Mouse (Mus musculus): Measurements from ENCODE around the gene Lage3. TPM values are rescaled to one million over a fixed set of nuclear protein-coding genes. Genes with fewer than 3 reads are reported as not detected.
A peak's percentile ranks its signal among the peaks of the same experiment; 100 is the strongest.

Lage3 gene
- polyA plus RNA-seq, 1 experiment from 2014 or later, result 75.0 TPM

- DNase-seq (ENCODE audit: low spot score) (no peak), ATAC-seq (peak; percentile 8)
- Histone ChIP-seq H3K27me3 (replicated peaks; ENCODE audit: insufficient read depth, low read length) (no peaks in the 10 kb centered on the region), H3K4me2 (replicated peaks; ENCODE audit: low read depth, low read length) (peak overlapping the region; percentile 66), H3K4me1 (ENCODE audit: insufficient read depth, low read depth, low read length) (no peaks in the 10 kb centered on the region), H3K36me3 (ENCODE audit: insufficient read depth, low read length) (no peaks in the 10 kb centered on the region), H3K9ac (replicated peaks; ENCODE audit: low read depth) (no peak overlapping the region), H3K27ac (ENCODE audit: low read length) (no peak overlapping the region), H3K9me3 (ENCODE audit: low read length) (no peaks in the 10 kb centered on the region), H3K4me3 (ENCODE audit: low read depth, low read length) (peak overlapping the region; percentile 39)
- TF ChIP-seq CTCF (IDR thresholded peaks at IDR 0.05), result no peak
- TF ChIP-seq EP300 (IDR thresholded peaks at IDR 0.05), result no peak
- WGBS, result 15% methylated on average over 9 of the region's 10 CpGs
These were observed 24.2 kb downstream of the Lage3 start for GRCm38 (mm10) chrX:74329215-74329671.

DNA sequence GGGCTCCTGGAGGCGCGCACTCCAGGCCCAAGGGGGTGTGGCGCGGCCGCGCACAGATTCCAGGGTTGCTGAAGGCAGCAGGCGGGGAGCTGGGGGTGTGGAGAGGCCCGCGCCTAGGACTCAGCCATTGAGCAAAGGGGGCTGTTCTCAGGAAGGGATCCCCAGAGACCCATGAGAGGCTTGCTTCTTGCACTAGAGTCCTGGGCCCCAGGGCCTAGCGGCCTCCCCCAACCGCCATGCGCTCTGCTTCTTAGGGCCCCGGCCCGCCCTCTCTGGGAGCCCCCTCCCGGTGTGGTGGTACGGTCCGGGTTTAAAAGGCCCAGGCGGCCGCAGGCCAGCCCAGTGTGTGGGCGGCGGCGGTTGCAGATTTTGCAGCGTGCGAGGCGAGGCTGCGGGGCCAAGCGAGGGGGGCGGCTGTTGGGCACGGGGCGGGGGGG is 24.7 kb downstream of the Lage3 start, which contains the start of gene Plxna3:
Plxna3 (plus strand) TSS at position 342 of the 437 bp plus-strand sequence.
- H3K9ac ChIP-seq (replicated peaks; ENCODE audit: low read depth), result 0 out of 2 replicates have a peak within 1 kb of the TSS, but pooled peaks have one; percentile 36
- H3K27me3 ChIP-seq (replicated peaks; ENCODE audit: insufficient read depth, low read length), result no peaks in the 10 kb centered on the region
- H3K27ac ChIP-seq (ENCODE audit: low read length), result no peak within 1 kb of the TSS
- H3K4me1 ChIP-seq (ENCODE audit: insufficient read depth, low read depth, low read length), result no peaks in the 10 kb centered on the region
- H3K4me2 ChIP-seq (replicated peaks; ENCODE audit: low read depth, low read length), result peak within 1 kb of the TSS; percentile 66
- ATAC-seq, result peak; percentile 96
- 17% methylated on average over 11 of the region's 30 CpGs for WGBS
- peak within 1 kb of the TSS; percentile 39 for H3K4me3 ChIP-seq (ENCODE audit: low read depth, low read length)
- peak; percentile 74 for DNase-seq (ENCODE audit: low spot score)
- no peaks in the 10 kb centered on the region for H3K9me3 ChIP-seq (ENCODE audit: low read length)
- TF ChIP-seq EP300 (IDR thresholded peaks at IDR 0.05) (no peak), CTCF (IDR thresholded peaks at IDR 0.05) (peak; percentile 2; the same call in 1 of the 2 replicates)
- no peaks in the 10 kb centered on the region for H3K36me3 ChIP-seq (ENCODE audit: insufficient read depth, low read length)

DNA sequence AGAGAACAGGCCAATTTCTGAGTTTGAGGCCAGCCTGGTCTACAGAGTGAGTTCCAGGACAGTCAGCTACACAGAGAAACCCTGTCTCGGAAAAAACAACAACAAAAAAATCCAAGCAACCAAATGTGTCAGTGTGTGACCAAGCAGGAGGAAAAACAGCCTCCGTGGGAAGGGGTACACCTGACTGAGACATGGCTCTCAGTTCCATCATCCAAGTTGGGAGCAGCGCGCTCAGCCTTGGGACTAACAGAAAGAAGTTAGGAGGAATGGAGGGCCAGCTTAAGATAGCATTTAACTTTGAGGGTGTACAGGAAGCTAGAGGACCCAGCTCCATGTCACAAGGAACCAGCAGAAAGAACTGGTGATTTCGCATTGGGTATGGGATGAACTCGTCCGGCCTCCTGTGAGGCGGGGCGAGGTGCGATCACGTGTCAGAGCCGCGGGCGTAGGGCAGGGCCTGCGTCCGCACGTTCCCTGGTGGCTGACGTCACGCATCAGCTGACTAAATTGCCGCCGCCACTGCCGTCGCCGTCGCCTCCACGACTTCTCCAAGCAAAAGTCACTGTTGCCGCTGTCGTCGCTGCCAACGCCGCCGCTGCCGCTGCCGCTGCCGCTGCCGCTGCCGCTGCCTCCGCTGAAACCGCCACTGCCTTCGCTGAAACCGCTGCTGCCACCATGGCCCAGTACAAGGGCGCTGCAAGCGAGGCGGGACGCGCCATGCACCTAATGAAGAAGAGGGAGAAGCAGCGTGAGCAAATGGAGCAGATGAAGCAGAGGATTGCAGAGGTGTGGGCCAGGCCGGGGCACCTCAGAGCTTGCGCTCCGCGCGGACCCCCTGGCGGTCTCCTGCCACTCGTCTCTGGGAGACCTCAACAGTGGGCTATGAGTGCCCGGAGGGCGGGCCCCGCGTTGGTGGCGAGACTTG is 40.6 kb downstream of the Lage3 start, which contains the start of gene Fam50a:
Fam50a (plus strand) TSS at position 494 of the 925 bp plus-strand sequence.
- Histone ChIP-seq H3K4me3 (ENCODE audit: low read depth, low read length) (peak within 1 kb of the TSS; percentile 54), H3K36me3 (ENCODE audit: insufficient read depth, low read length) (no peaks in the 10 kb centered on the region), H3K4me1 (ENCODE audit: insufficient read depth, low read depth, low read length) (no peaks in the 10 kb centered on the region), H3K4me2 (replicated peaks; ENCODE audit: low read depth, low read length) (peak within 1 kb of the TSS; percentile 66), H3K9ac (replicated peaks; ENCODE audit: low read depth) (peak within 1 kb of the TSS; percentile 70), H3K27ac (ENCODE audit: low read length) (peak within 1 kb of the TSS; percentile 83), H3K9me3 (ENCODE audit: low read length) (no peaks in the 10 kb centered on the region), H3K27me3 (replicated peaks; ENCODE audit: insufficient read depth, low read length) (no peaks in the 10 kb centered on the region)
- WGBS, result 11% methylated on average over 46 of the region's 59 CpGs
- peak; percentile 19; the same call in 1 of the 2 replicates for TF ChIP-seq CTCF (IDR thresholded peaks at IDR 0.05)
- no peak for TF ChIP-seq EP300 (IDR thresholded peaks at IDR 0.05)
- ATAC-seq, result peak; percentile 99
- DNase-seq (ENCODE audit: low spot score), result peak; percentile 94

DNA sequence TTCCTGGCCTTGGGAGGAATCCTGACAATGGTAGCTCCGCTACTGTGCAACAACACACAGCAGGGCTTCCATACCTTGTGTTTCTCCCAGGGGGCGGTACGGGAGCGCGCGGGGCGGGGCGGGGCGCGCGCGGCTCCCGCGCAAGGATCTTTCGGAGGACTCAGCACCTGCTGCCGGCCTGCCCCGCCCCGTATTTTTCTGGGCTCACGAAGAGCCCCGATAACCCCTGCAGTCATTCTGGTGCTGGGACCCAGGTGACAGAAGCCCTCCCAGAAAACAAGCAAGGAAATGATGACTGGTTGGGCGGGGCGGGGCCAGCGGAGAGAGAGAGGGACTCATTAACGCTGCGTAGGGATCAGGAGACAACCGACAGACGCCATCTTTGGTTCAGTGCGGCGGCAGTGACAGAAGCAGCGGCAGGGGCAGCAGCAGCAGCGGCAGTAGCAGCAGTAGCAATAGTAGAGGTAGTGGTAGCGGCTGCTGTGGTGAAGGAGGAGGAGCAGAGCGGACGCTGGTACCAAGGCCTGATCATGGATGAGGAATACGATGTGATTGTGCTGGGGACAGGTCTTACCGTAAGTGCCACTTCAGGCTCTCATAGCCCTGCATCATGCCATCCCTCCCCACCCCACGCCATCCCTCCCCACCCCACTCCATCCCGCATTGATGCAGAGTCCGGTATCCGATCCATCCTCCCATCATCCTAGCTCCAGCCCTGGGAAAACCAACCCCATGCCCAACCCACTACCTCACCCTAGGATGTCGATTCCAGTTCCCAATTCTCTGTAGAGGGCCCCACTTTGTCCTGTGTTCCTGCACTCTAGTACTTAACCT is 48.3 kb downstream of the Lage3 start, which contains the start of gene Gdi1:
Gdi1 (plus strand) TSS at position 132 of the 834 bp plus-strand sequence.
- Histone ChIP-seq H3K4me1 (ENCODE audit: insufficient read depth, low read depth, low read length) (no peaks in the 10 kb centered on the region), H3K4me3 (ENCODE audit: low read depth, low read length) (peak within 1 kb of the TSS; percentile 53), H3K27ac (ENCODE audit: low read length) (peak within 1 kb of the TSS; percentile 86), H3K27me3 (replicated peaks; ENCODE audit: insufficient read depth, low read length) (no peaks in the 10 kb centered on the region), H3K9ac (replicated peaks; ENCODE audit: low read depth) (peak within 1 kb of the TSS; percentile 54), H3K36me3 (ENCODE audit: insufficient read depth, low read length) (no peaks in the 10 kb centered on the region), H3K4me2 (replicated peaks; ENCODE audit: low read depth, low read length) (peak within 1 kb of the TSS; percentile 58), H3K9me3 (ENCODE audit: low read length) (no peaks in the 10 kb centered on the region)
- peak; percentile 93 for ATAC-seq
- TF ChIP-seq EP300 (IDR thresholded peaks at IDR 0.05) (no peak), CTCF (IDR thresholded peaks at IDR 0.05) (peak; percentile 51)
- DNase-seq (ENCODE audit: low spot score), result peak; percentile 77
- 7% methylated on average over 36 of the region's 41 CpGs for WGBS

Small RNA genes within 50 kb of the gene (microRNA-seq; reads per million reads assigned to microRNA genes)
- gene Mir7092, result not detected

Other genes with a start within 250 kb of the Lage3 start
- not detected in 2 replicates for gene Opn1mw, start 226.2 kb downstream of the Lage3 start, polyA plus RNA-seq (2015; fragmentation: Nextera tagmentation; extraction: Ambion mirVana)
- gene Mecp2, start 218.3 kb downstream of the Lage3 start, polyA plus RNA-seq (2015; fragmentation: Nextera tagmentation; extraction: Ambion mirVana), result 9.8 and 10.0 TPM in 2 replicates
- gene Tex28, start 185.8 kb downstream of the Lage3 start, polyA plus RNA-seq (2015; fragmentation: Nextera tagmentation; extraction: Ambion mirVana), result not detected in 2 replicates
- gene Tktl1, start 176.4 kb downstream of the Lage3 start, polyA plus RNA-seq (2015; fragmentation: Nextera tagmentation; extraction: Ambion mirVana), result not detected in 2 replicates
- gene Flna, start 103.8 kb downstream of the Lage3 start, polyA plus RNA-seq (2015; fragmentation: Nextera tagmentation; extraction: Ambion mirVana), result 171 and 179 TPM in 2 replicates
- gene Emd, start 98.9 kb downstream of the Lage3 start, polyA plus RNA-seq (2015; fragmentation: Nextera tagmentation; extraction: Ambion mirVana), result 16.1 and 18.6 TPM in 2 replicates
- 661 and 759 TPM in 2 replicates for gene Rpl10, start 82.8 kb downstream of the Lage3 start, polyA plus RNA-seq (2015; fragmentation: Nextera tagmentation; extraction: Ambion mirVana)
- 82.7 and 84.9 TPM in 2 replicates for gene Taz, start 71.7 kb downstream of the Lage3 start, polyA plus RNA-seq (2015; fragmentation: Nextera tagmentation; extraction: Ambion mirVana)
- gene Dnase1l1, start 71.3 kb downstream of the Lage3 start, polyA plus RNA-seq (2015; fragmentation: Nextera tagmentation; extraction: Ambion mirVana), result 27.7 and 33.0 TPM in 2 replicates
- 129 and 140 TPM in 2 replicates for gene Atp6ap1, start 56.5 kb downstream of the Lage3 start, polyA plus RNA-seq (2015; fragmentation: Nextera tagmentation; extraction: Ambion mirVana)
- 96.7 and 113 TPM in 2 replicates for gene Gdi1, start 48.6 kb downstream of the Lage3 start, polyA plus RNA-seq (2015; fragmentation: Nextera tagmentation; extraction: Ambion mirVana)
- 47.1 and 49.6 TPM in 2 replicates for gene Fam50a, start 40.6 kb downstream of the Lage3 start, polyA plus RNA-seq (2015; fragmentation: Nextera tagmentation; extraction: Ambion mirVana)
- 1.6 and 1.7 TPM in 2 replicates for gene Plxna3, start 24.6 kb downstream of the Lage3 start, polyA plus RNA-seq (2015; fragmentation: Nextera tagmentation; extraction: Ambion mirVana)
- 53.0 and 56.2 TPM in 2 replicates for gene Ubl4a, start 19.6 kb upstream of the Lage3 start, polyA plus RNA-seq (2015; fragmentation: Nextera tagmentation; extraction: Ambion mirVana)
- 25.0 and 25.6 TPM in 2 replicates for gene Slc10a3, start 19.7 kb upstream of the Lage3 start, polyA plus RNA-seq (2015; fragmentation: Nextera tagmentation; extraction: Ambion mirVana)
- gene Fam3a, start 39.7 kb upstream of the Lage3 start, polyA plus RNA-seq (2015; fragmentation: Nextera tagmentation; extraction: Ambion mirVana), result 36.9 and 42.9 TPM in 2 replicates
- 15.1 and 16.6 TPM in 2 replicates for gene Ikbkg, start 39.7 kb upstream of the Lage3 start, polyA plus RNA-seq (2015; fragmentation: Nextera tagmentation; extraction: Ambion mirVana)
- gene G6pdx, start 75.6 kb upstream of the Lage3 start, polyA plus RNA-seq (2015; fragmentation: Nextera tagmentation; extraction: Ambion mirVana), result 24.9 and 27.6 TPM in 2 replicates
- gene Gm6880, start 127.8 kb upstream of the Lage3 start, polyA plus RNA-seq (2015; fragmentation: Nextera tagmentation; extraction: Ambion mirVana), result not detected in 2 replicates
- not detected in 2 replicates for gene Olfr1326-ps1, start 221.3 kb upstream of the Lage3 start, polyA plus RNA-seq (2015; fragmentation: Nextera tagmentation; extraction: Ambion mirVana)
- not detected in 2 replicates for gene Olfr1325, start 239.1 kb upstream of the Lage3 start, polyA plus RNA-seq (2015; fragmentation: Nextera tagmentation; extraction: Ambion mirVana)

Data from lung, postnatal 0 days (tissue).